Mouse (Mus musculus) hindbrain, embryonic 14.5 days (tissue): ENCODE measurements around the gene Cpne6. TPM values are rescaled to one million over a fixed set of nuclear protein-coding genes. Genes with fewer than 3 reads are reported as not detected.

Experiments
- polyA plus RNA-seq: library from polyadenylated mRNA; unstranded; fragments of >200 nt; fragmentation: Nextera tagmentation; extraction: Ambion mirVana; gene quantifications from 2 replicates; pipeline ENCODE4 v1.2.1, GENCODE M21; 2014

Cpne6 gene
- polyA plus RNA-seq, 1 experiment from 2014 or later: 3.2 TPM

Other genes starting within 250 kb of the Cpne6 start
- gene Dhrs4, start 31.7 kb upstream of the Cpne6 start, polyA plus RNA-seq: 12.4 and 14.1 TPM in 2 replicates
- gene Carmil3, start 19.8 kb upstream of the Cpne6 start, polyA plus RNA-seq: 30.0 and 31.1 TPM in 2 replicates
- gene Nrl, start 14.5 kb downstream of the Cpne6 start, polyA plus RNA-seq: 0.10 and 0.17 TPM in 2 replicates
- 17.5 and 19.2 TPM in 2 replicates for gene Pck2, start 29.8 kb downstream of the Cpne6 start, polyA plus RNA-seq
- 107 and 112 TPM in 2 replicates for gene Dcaf11, start 49.6 kb downstream of the Cpne6 start, polyA plus RNA-seq
- 1.4 TPM in 1 of 2 replicates, not detected in the other for gene A730061H03Rik, start 50.0 kb downstream of the Cpne6 start, polyA plus RNA-seq
- gene Fitm1, start 65.2 kb downstream of the Cpne6 start, polyA plus RNA-seq: 0.27 TPM in 1 of 2 replicates, not detected in the other
- 192 and 207 TPM in 2 replicates for gene Psme1, start 67.7 kb downstream of the Cpne6 start, polyA plus RNA-seq
- 37.2 and 39.2 TPM in 2 replicates for gene Emc9, start 74.9 kb downstream of the Cpne6 start, polyA plus RNA-seq
- gene Psme2, start 80.7 kb downstream of the Cpne6 start, polyA plus RNA-seq: 152 and 179 TPM in 2 replicates
- 12.5 and 20.4 TPM in 2 replicates for gene Rnf31, start 81.3 kb downstream of the Cpne6 start, polyA plus RNA-seq
- 7.4 and 8.0 TPM in 2 replicates for gene Irf9, start 93.1 kb downstream of the Cpne6 start, polyA plus RNA-seq
- gene Rec8, start 107.6 kb downstream of the Cpne6 start, polyA plus RNA-seq: 8.6 and 9.0 TPM in 2 replicates
- gene Ipo4, start 125.5 kb downstream of the Cpne6 start, polyA plus RNA-seq: 110 and 114 TPM in 2 replicates
- gene Gm49378, start 127.5 kb downstream of the Cpne6 start, polyA plus RNA-seq: 1.5 and 2.8 TPM in 2 replicates
- 58.9 and 68.0 TPM in 2 replicates for gene Tm9sf1, start 133.4 kb downstream of the Cpne6 start, polyA plus RNA-seq
- 0.31 and 0.33 TPM in 2 replicates for gene Tssk4, start 139.7 kb downstream of the Cpne6 start, polyA plus RNA-seq
- 70.4 and 71.0 TPM in 2 replicates for gene Mdp1, start 150.1 kb downstream of the Cpne6 start, polyA plus RNA-seq
- 35.8 and 40.8 TPM in 2 replicates for gene Gmpr2, start 161.5 kb downstream of the Cpne6 start, polyA plus RNA-seq
- gene Nedd8, start 161.7 kb downstream of the Cpne6 start, polyA plus RNA-seq: 544 and 612 TPM in 2 replicates
- gene Tinf2, start 171.4 kb downstream of the Cpne6 start, polyA plus RNA-seq: 24.3 and 25.1 TPM in 2 replicates
- gene Tgm1, start 203.5 kb downstream of the Cpne6 start, polyA plus RNA-seq: 0.14 and 0.25 TPM in 2 replicates
- gene Rabggta, start 211.8 kb downstream of the Cpne6 start, polyA plus RNA-seq: 46.2 and 48.8 TPM in 2 replicates
- gene Dhrs1, start 235.2 kb downstream of the Cpne6 start, polyA plus RNA-seq: 70.8 and 72.3 TPM in 2 replicates
- 31.4 and 33.0 TPM in 2 replicates for gene Nop9, start 235.2 kb downstream of the Cpne6 start, polyA plus RNA-seq
- not detected in 2 replicates for gene Cideb, start 248.0 kb downstream of the Cpne6 start, polyA plus RNA-seq